ENCODE assay signal across 12 mouse cellular contexts in the genomic region with DNA sequence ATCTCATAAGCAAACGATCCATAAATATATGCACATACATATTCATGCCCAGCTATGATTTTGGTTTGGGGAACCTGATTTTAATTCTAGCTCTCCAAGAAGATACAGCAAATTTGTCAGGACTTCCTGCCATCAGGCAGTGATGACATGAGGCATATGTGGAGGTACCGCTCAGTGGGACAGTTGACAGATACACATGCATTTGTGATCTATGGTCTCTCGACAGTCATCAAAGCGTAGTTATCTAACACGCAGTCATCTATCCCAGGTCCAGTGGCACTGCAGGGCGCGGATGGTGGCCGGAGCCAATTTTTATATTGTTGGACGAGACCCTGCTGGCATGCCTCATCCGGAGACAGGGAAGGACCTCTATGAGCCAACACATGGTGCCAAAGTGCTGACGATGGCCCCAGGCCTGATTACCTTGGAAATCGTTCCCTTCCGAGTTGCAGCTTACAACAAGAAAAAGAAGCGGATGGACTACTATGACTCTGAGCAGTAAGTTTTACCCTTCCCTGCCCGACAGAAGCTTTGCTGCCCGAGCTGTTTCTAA.
DNase-seq lines count a peak whose midpoint lies in the region; ATAC-seq lines count a peak whose summit lies in the region.
"Had no signal": no experiment of that assay in that cellular context is flagged by ENCODE, and none has a peak within 500 bp of the region (broad histone marks: within the 10 kb centered on the region; RNA-seq: fewer than 3 reads in every experiment).

No protein-coding gene starts in this region.

- no peak overlapping the region for H3K9ac ChIP-seq in heart, embryonic 12.5 days
- no peak overlapping the region for H3K9ac ChIP-seq in kidney, embryonic 15.5 days
- H3K9ac ChIP-seq: liver, embryonic 12.5 days had no signal

- DNase-seq in heart, postnatal 4 days: peak; percentile 15
- peak; percentile 24 for DNase-seq in urinary bladder, postnatal 14 days (ENCODE audit: low spot score)
- no peak for DNase-seq in urinary bladder, postnatal 10 days (ENCODE audit: low spot score)
- peak; percentile 85 to 89 for DNase-seq in cerebellum, postnatal 36 days
- DNase-seq: kidney, adult 11 months; layer of hippocampus, postnatal 36 days; right cerebral cortex, adult 18-20 months had no signal

- H3K4me2 ChIP-seq in heart, embryonic 12.5 days: no peak overlapping the region
- H3K4me2 ChIP-seq in kidney, embryonic 15.5 days: no peak overlapping the region
- H3K4me2 ChIP-seq: liver, embryonic 12.5 days had no signal

- H3K9me3 ChIP-seq in heart, embryonic 12.5 days (replicated peaks): no peaks in the 10 kb centered on the region
- H3K9me3 ChIP-seq in kidney, embryonic 15.5 days (replicated peaks): no peaks in the 10 kb centered on the region
- H3K9me3 ChIP-seq: liver, embryonic 12.5 days; megakaryocyte, embryonic 14.5 days had no signal

- no peaks in the 10 kb centered on the region; the same call in 1 of the 2 replicates for H3K4me1 ChIP-seq in heart, embryonic 12.5 days (replicated peaks)
- peaks cover 15% of the 10 kb centered on the region for H3K4me1 ChIP-seq in kidney, embryonic 15.5 days

- 85% methylated on average over 16 of the region's 16 CpGs for WGBS in heart, embryonic 12.5 days
- 86% methylated on average over 16 of the region's 16 CpGs for WGBS in kidney, embryonic 15.5 days

- no peak overlapping the region for H3K27ac ChIP-seq in heart, embryonic 12.5 days (ENCODE audit: poor library complexity, severe bottlenecking)
- H3K27ac ChIP-seq in kidney, embryonic 15.5 days: no peak overlapping the region
- H3K27ac ChIP-seq: liver, embryonic 12.5 days had no signal

- no peaks in the 10 kb centered on the region for H3K27me3 ChIP-seq in heart, embryonic 12.5 days (replicated peaks)
- no peaks in the 10 kb centered on the region for H3K27me3 ChIP-seq in kidney, embryonic 15.5 days
- H3K27me3 ChIP-seq: liver, embryonic 12.5 days; megakaryocyte, embryonic 14.5 days had no signal

- H3K36me3 ChIP-seq in heart, embryonic 12.5 days: peaks cover 17% of the 10 kb centered on the region
- H3K36me3 ChIP-seq in kidney, embryonic 15.5 days: peaks cover 38% of the 10 kb centered on the region
- H3K36me3 ChIP-seq: liver, embryonic 12.5 days had no signal

- no peak for ATAC-seq in heart, embryonic 12.5 days (ENCODE audit: insufficient number of reproducible peaks, low FRiP score)
- no peak for ATAC-seq in kidney, embryonic 15.5 days (replicated peaks; ENCODE audit: low FRiP score)
- ATAC-seq in CD4-positive, CD25-positive, alpha-beta regulatory T cell, adult 4 months: no peak
- ATAC-seq: liver, embryonic 12.5 days had no signal

- no peak overlapping the region for H3K4me3 ChIP-seq in heart, embryonic 12.5 days
- H3K4me3 ChIP-seq in kidney, embryonic 15.5 days (replicated peaks): no peak overlapping the region
- H3K4me3 ChIP-seq: liver, embryonic 12.5 days; megakaryocyte, embryonic 14.5 days had no signal
